Mouse (Mus musculus): ENCODE data around the gene Mt2. TPM values are rescaled to one million over a fixed set of nuclear protein-coding genes. Genes with fewer than 3 reads are reported as not detected.

The Mt2 gene
- 3.7 TPM for polyA plus RNA-seq (2015; fragmentation: Illumina TruSeq; extraction: RNeasy Lipid Tissue Mini Kit (QIAGEN cat#74804); ENCODE audit: insufficient read depth, low replicate concordance)

GRCm38 (mm10) chr8:94172075-94172808 is at the start of gene Mt2:
Gene Mt2 (plus strand): TSS chr8:94172664.

DNA sequence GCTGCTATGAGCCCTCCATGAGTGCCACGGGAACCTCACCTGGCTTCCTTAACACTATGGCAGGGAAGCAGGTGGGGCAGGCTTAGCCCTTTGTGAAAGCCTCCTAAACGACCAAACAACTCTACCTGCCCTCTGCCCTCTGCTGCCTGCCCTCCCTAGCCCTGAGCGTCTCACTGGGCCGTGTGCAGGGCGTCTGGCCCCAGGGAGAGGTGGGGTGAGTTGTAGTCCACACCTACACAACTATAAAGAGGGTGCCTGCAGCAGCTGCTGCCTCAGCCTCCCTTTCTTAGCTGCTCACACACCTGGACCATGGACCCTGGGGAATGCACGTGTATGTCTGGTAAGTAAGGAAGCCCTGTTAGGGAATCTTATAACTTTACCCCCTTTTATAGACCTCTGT is 35.5 kb upstream of the Mt2 start, which contains the start of gene Mt4:
Gene Mt4, plus strand, starts transcription at position 265 of the 400 bp plus-strand sequence.

GRCm38 (mm10) chr8:94152513-94153300 is 19.8 kb upstream of the Mt2 start, which contains the start of gene Mt3:
Gene Mt3 (plus strand): TSS chr8:94152607.

DNA sequence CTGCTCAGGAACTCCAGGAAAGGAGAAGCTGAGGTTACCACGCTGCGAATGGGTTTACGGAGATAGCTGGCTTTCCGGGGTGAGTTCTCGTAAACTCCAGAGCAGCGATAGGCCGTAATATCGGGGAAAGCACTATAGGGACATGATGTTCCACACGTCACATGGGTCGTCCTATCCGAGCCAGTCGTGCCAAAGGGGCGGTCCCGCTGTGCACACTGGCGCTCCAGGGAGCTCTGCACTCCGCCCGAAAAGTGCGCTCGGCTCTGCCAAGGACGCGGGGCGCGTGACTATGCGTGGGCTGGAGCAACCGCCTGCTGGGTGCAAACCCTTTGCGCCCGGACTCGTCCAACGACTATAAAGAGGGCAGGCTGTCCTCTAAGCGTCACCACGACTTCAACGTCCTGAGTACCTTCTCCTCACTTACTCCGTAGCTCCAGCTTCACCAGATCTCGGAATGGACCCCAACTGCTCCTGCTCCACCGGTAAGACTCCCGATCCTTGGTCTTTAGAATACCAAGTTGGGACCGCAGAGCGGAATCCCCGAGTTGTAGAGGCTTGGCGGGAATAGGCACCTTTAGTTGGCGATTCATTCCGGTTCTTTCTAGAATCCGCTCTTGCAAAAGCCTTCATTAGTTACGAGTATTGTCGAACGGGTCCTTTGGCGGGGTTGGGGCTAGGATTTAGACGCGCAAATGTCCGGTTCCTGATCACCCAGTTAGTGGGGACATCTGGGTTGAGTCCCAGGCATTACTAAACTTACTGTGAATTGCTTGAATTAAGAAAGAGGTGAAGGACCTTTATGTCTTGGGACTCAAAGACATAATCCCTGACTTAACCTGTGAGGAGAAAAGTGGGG is 6.6 kb downstream of the Mt2 start, which contains the start of gene Mt1:
Gene Mt1, plus strand, starts transcription at position 226 of the 856 bp plus-strand sequence.

GRCm38 (mm10) chr8:94214252-94215173 is 42.0 kb downstream of the Mt2 start, which contains the start of gene Nup93:
Gene Nup93 (plus strand): TSS chr8:94214564.

Other genes starting within 250 kb of the Mt2 start
- gene Amfr, start 159.8 kb upstream of the Mt2 start, polyA plus RNA-seq (2015; fragmentation: Illumina TruSeq; extraction: RNeasy Lipid Tissue Mini Kit (QIAGEN cat#74804); ENCODE audit: insufficient read depth, low replicate concordance): 79.9 TPM
- 77.6 TPM for gene Nudt21, start 135.6 kb upstream of the Mt2 start, polyA plus RNA-seq (2015; fragmentation: Illumina TruSeq; extraction: RNeasy Lipid Tissue Mini Kit (QIAGEN cat#74804); ENCODE audit: insufficient read depth, low replicate concordance)
- gene Ogfod1, start 135.5 kb upstream of the Mt2 start, polyA plus RNA-seq (2015; fragmentation: Illumina TruSeq; extraction: RNeasy Lipid Tissue Mini Kit (QIAGEN cat#74804); ENCODE audit: insufficient read depth, low replicate concordance): 26.0 TPM
- gene Bbs2, start 73.7 kb upstream of the Mt2 start, polyA plus RNA-seq (2015; fragmentation: Illumina TruSeq; extraction: RNeasy Lipid Tissue Mini Kit (QIAGEN cat#74804); ENCODE audit: insufficient read depth, low replicate concordance): 16.8 TPM
- gene Mt4, start 35.5 kb upstream of the Mt2 start, polyA plus RNA-seq (2015; fragmentation: Illumina TruSeq; extraction: RNeasy Lipid Tissue Mini Kit (QIAGEN cat#74804); ENCODE audit: insufficient read depth, low replicate concordance): not detected
- not detected for gene Mt3, start 20.1 kb upstream of the Mt2 start, polyA plus RNA-seq (2015; fragmentation: Illumina TruSeq; extraction: RNeasy Lipid Tissue Mini Kit (QIAGEN cat#74804); ENCODE audit: insufficient read depth, low replicate concordance)
- gene Mt1, start 6.4 kb downstream of the Mt2 start, polyA plus RNA-seq (2015; fragmentation: Illumina TruSeq; extraction: RNeasy Lipid Tissue Mini Kit (QIAGEN cat#74804); ENCODE audit: insufficient read depth, low replicate concordance): 9.9 TPM
- 39.3 TPM for gene Nup93, start 41.9 kb downstream of the Mt2 start, polyA plus RNA-seq (2015; fragmentation: Illumina TruSeq; extraction: RNeasy Lipid Tissue Mini Kit (QIAGEN cat#74804); ENCODE audit: insufficient read depth, low replicate concordance)
- 1.5 TPM for gene Slc12a3, start 156.5 kb downstream of the Mt2 start, polyA plus RNA-seq (2015; fragmentation: Illumina TruSeq; extraction: RNeasy Lipid Tissue Mini Kit (QIAGEN cat#74804); ENCODE audit: insufficient read depth, low replicate concordance)
- 170 TPM for gene Herpud1, start 213.8 kb downstream of the Mt2 start, polyA plus RNA-seq (2015; fragmentation: Illumina TruSeq; extraction: RNeasy Lipid Tissue Mini Kit (QIAGEN cat#74804); ENCODE audit: insufficient read depth, low replicate concordance)